In the genomic region with DNA sequence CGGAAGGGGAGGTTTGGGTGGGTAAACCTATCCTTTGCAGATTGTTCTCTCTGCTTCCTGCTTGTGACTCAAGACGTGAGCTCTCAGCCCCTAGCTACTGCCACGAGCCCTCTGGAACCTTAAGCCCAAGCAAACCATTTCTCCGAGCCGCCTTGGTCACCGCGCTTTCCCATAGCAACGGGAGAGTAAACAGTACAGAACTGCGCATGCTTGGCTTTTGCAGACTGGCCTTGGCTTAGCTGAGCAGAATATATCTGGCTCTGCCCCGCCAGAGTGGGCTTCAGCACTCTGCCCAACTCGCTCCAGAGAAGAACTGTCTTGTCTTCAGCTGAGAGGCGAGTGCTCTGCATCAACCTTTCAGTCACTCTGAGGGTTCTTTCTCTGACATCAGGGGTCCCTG, we compare ENCODE assay signal across 15 mouse cellular contexts.
DNase-seq lines count a peak whose midpoint lies in the region; ATAC-seq and TF ChIP-seq lines count a peak whose summit lies in the region.
"Had no signal": no experiment of that assay in that cellular context is flagged by ENCODE, and none has a peak within 500 bp of the region (broad histone marks: within the 10 kb centered on the region; RNA-seq: fewer than 3 reads in every experiment).

No protein-coding gene starts in this region.

- TF ChIP-seq CTCF in intestine, postnatal 0 days (IDR thresholded peaks at IDR 0.05; ENCODE audit: low read depth), result no peak
- no peak for TF ChIP-seq CTCF in brain, embryonic 14.5 days (IDR thresholded peaks at IDR 0.05; ENCODE audit: borderline replicate concordance, extremely low read depth, insufficient read depth, insufficient read length)

- H3K27ac ChIP-seq in intestine, embryonic 14.5 days (ENCODE audit: low read depth), result no peak overlapping the region; the same call in 1 of the 2 replicates
- H3K27ac ChIP-seq in intestine, postnatal 0 days (ENCODE audit: low read depth, low read length), result no peak overlapping the region
- H3K27ac ChIP-seq in stomach, embryonic 15.5 days, result no peak overlapping the region
- H3K27ac ChIP-seq: heart, embryonic 15.5 days; kidney, postnatal 0 days; liver, embryonic 15.5 days had no signal

- H3K9ac ChIP-seq in intestine, embryonic 14.5 days (ENCODE audit: low read length), result no peak overlapping the region
- H3K9ac ChIP-seq in intestine, postnatal 0 days (ENCODE audit: low read depth, low read length), result no peak overlapping the region
- no peak overlapping the region for H3K9ac ChIP-seq in stomach, embryonic 15.5 days
- H3K9ac ChIP-seq: heart, embryonic 15.5 days; liver, embryonic 15.5 days had no signal

- H3K4me2 ChIP-seq in intestine, embryonic 14.5 days (ENCODE audit: low read length), result peak overlapping the region; percentile 7; the same call in 1 of the 2 replicates
- no peak overlapping the region for H3K4me2 ChIP-seq in intestine, postnatal 0 days (replicated peaks; ENCODE audit: low read depth)
- H3K4me2 ChIP-seq in stomach, embryonic 15.5 days, result peak overlapping the region; percentile 19
- H3K4me2 ChIP-seq: heart, embryonic 15.5 days; liver, embryonic 15.5 days had no signal

- H3K9me3 ChIP-seq in intestine, embryonic 14.5 days (ENCODE audit: control insufficient read depth, low read length), result no peaks in the 10 kb centered on the region
- no peaks in the 10 kb centered on the region for H3K9me3 ChIP-seq in intestine, postnatal 0 days (ENCODE audit: control insufficient read depth)
- H3K9me3 ChIP-seq in stomach, embryonic 15.5 days, result no peaks in the 10 kb centered on the region
- H3K9me3 ChIP-seq: heart, embryonic 15.5 days; liver, embryonic 15.5 days had no signal

- TF ChIP-seq POLR2A in brain, embryonic 14.5 days (IDR thresholded peaks at IDR 0.05; ENCODE audit: borderline replicate concordance, extremely low read depth, insufficient read depth, insufficient read length, poor library complexity, severe bottlenecking), result no peak

- H3K36me3 ChIP-seq in intestine, embryonic 14.5 days (ENCODE audit: control insufficient read depth, insufficient read depth, low read length), result no peaks in the 10 kb centered on the region
- H3K36me3 ChIP-seq in intestine, postnatal 0 days (ENCODE audit: control insufficient read depth, insufficient read depth), result no peaks in the 10 kb centered on the region
- H3K36me3 ChIP-seq in stomach, embryonic 15.5 days, result no peaks in the 10 kb centered on the region
- H3K36me3 ChIP-seq: heart, embryonic 15.5 days; liver, embryonic 15.5 days had no signal

- no peak overlapping the region for H3K4me3 ChIP-seq in intestine, embryonic 14.5 days (ENCODE audit: low read depth, low read length)
- no peak overlapping the region for H3K4me3 ChIP-seq in intestine, postnatal 0 days (ENCODE audit: low read depth, low read length)
- H3K4me3 ChIP-seq in stomach, embryonic 15.5 days (replicated peaks), result no peak overlapping the region
- H3K4me3 ChIP-seq: heart, embryonic 15.5 days; liver, embryonic 15.5 days; myocyte had no signal

- 22% methylated on average over 12 of the region's 12 CpGs for WGBS in intestine, embryonic 14.5 days
- WGBS in intestine, postnatal 0 days, result 20% methylated on average over 12 of the region's 12 CpGs
- WGBS in stomach, embryonic 15.5 days, result 34% methylated on average over 12 of the region's 12 CpGs

- intact Hi-C loops in gastrocnemius, postnatal 36 days (cut with DNase I), result no loop called here

- ATAC-seq in intestine, embryonic 14.5 days (replicated peaks; ENCODE audit: low FRiP score, low TSS enrichment, low read depth), result no peak
- no peak for ATAC-seq in intestine, postnatal 0 days
- no peak for ATAC-seq in stomach, embryonic 15.5 days (ENCODE audit: insufficient read depth, low FRiP score, low read depth)
- ATAC-seq in megakaryocyte progenitor cell, adult 5-6 weeks (replicated peaks; ENCODE audit: poor library complexity), result no peak
- ATAC-seq: activated CD4-positive, CD25-positive, alpha-beta regulatory T cell, adult 4 months had no signal

- no peak for DNase-seq in intestine, embryonic 14.5 days (ENCODE audit: low spot score)
- peak; percentile 10 to 33 for DNase-seq in right cerebral cortex, adult 2 months (ENCODE audit: low spot score in 2 of 2)
- no peak for DNase-seq in right cerebral cortex, postnatal 14 days
- peak; percentile 59 for DNase-seq in brain, embryonic 14.5 days (ENCODE audit: low read depth)
- DNase-seq in gastrocnemius, postnatal 36 days, result no peak
- DNase-seq: cerebellum, adult 8-10 months; thymus, postnatal 14 days had no signal

- H3K27me3 ChIP-seq in intestine, embryonic 14.5 days (replicated peaks; ENCODE audit: control insufficient read depth, insufficient read depth, low read length), result no peaks in the 10 kb centered on the region
- no peaks in the 10 kb centered on the region for H3K27me3 ChIP-seq in intestine, postnatal 0 days (replicated peaks; ENCODE audit: control insufficient read depth, insufficient read depth, low read length)
- no peaks in the 10 kb centered on the region for H3K27me3 ChIP-seq in stomach, embryonic 15.5 days (replicated peaks)
- H3K27me3 ChIP-seq: liver, embryonic 15.5 days had no signal

- H3K4me1 ChIP-seq in intestine, embryonic 14.5 days (replicated peaks; ENCODE audit: control insufficient read depth, insufficient read depth, low read length), result peaks cover 33% of the 10 kb centered on the region
- H3K4me1 ChIP-seq in intestine, postnatal 0 days (replicated peaks; ENCODE audit: control insufficient read depth, insufficient read depth, low read length), result no peaks in the 10 kb centered on the region
- peaks cover 15% of the 10 kb centered on the region for H3K4me1 ChIP-seq in stomach, embryonic 15.5 days
- H3K4me1 ChIP-seq: heart, embryonic 15.5 days; liver, embryonic 15.5 days had no signal

Comparison
In these comparisons a context has a peak if more than half of its experiments do, and no peak if none do; other contexts are left out.
1. DNase-seq: peak in right cerebral cortex, adult 2 months (2 of 2) and brain, embryonic 14.5 days (single experiment); none in intestine, embryonic 14.5 days (single experiment), right cerebral cortex, postnatal 14 days (single experiment) and gastrocnemius, postnatal 36 days (0 of 2).